Mouse (Mus musculus) testis, postnatal 14 days (tissue): ENCODE results near the gene Rhox4g.
"Not testable (repeated sequence)": the region's sequence is repeated elsewhere in the genome, so short reads cannot be mapped to it uniquely, and the experiment has no call there.

Experiments
- DNase-seq: peaks from one replicate; pipeline ENCODE4 v3.0.0; 2021; ENCODE audit warnings: low spot score

The Rhox4g gene

DNA sequence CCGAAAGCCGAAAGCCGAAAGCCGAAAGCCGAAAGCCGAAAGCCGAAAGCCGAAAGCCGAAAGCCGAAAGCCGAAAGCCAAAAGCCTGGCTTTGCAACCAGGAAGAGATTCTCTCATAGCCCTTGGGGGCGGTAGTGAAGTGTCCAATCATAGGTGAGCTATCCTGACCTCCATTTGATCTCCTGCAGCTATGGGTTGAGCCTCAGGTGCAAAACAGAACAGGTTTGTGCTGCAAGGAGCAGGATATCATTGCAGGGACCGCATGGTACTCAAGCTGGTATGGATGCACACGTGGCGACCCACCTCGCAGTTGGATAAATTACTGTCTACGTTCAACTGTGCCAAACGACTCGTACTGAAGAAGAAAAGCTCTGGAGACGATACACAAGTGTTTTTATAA lies at the start of gene Rhox4g:
Gene Rhox4g, minus strand, starts transcription at position 101 of the 400 bp plus-strand sequence.
- not testable (repeated sequence) for DNase-seq

DNA sequence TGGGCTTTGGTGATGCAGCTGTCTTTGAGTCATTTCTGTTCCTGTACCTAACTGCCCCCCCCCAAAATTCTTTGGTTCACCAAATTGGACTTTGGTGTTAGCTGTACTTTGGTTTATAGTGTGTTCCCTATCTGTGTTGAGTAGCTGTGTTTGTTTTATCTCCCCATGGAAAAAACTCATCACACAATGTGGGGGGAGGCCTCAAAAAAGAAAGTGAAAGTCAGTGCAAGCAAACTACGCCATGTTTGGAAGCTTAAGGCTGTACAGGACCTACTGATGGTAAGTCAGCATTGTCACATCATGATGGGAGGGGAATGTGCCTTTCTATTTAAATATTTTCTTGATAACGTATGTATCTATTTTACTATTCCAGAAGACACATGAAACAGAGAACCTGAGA lies 41.1 kb upstream of the Rhox4g start:
- DNase-seq: no peak

DNA sequence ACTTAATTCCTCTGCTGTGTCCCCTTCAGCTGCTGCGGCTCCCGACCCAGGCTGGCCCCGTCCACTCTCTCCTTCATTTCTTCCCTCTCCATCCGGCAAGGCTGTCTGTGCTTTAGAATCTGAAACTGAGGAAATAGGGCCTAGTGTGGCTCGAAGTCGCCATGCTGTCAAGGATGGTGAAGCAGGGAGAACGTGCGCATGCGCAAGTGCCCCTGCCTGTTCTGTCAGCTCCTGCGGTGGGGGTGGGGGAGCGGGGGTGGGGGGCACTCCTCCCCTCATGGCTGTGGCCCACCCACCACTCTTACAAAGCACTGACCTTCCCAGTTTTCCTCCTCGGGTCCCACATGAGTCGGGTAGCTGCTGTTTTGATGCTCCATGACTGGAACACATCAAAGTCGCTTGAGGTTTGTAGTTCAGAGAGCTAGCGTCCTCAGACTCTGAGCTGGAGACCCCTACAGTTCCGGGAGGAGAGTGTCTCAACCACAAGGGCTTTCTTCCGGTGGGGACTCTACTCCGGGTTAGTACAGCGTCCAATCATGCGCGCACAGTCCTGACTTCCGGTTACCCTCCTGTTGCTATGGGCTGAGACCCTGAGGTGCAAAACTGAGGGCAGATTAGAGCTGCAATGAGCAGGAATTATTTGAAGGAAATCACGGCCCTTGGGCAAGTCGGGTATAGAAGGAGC lies 32.0 kb upstream of the Rhox4g start:
- DNase-seq: peak; percentile 66

- not testable (repeated sequence) for DNase-seq
These were observed 22.1 kb upstream of the Rhox4g start, which contains the start of gene Rhox2h for GRCm38 (mm10) chrX:37673177-37673576. Rhox2h (minus strand) TSS chrX:37673277.

GRCm38 (mm10) chrX:37668664-37669063 lies 17.5 kb upstream of the Rhox4g start, which contains the start of gene Rhox3h:
Rhox3h (minus strand) TSS chrX:37668764.
- DNase-seq: not testable (repeated sequence)

DNA sequence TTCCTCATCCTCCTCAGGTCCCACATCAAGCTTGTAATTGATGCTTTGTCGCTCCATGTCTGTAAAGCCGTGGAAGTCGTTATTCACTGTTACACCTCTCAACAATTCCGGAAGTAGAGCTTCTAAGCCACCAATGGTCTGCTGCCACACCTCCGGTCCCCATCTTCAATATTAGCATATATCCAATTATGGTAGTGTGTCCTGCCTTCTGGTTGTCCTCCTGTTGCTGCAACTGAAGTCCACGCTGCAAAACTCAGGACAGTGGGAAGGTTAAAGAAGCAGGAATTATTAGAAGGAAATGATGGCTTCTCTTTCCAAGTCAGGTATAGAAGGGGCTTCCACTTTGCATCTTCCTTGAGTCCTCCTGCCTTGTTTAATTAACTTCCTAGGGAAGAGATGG lies 7.8 kb downstream of the Rhox4g start, which contains the start of gene Rhox2g:
Gene Rhox2g, minus strand, starts transcription at position 101 of the 400 bp plus-strand sequence.
- DNase-seq: not testable (repeated sequence)

GRCm38 (mm10) chrX:37628512-37628911 lies 22.6 kb downstream of the Rhox4g start, which contains the start of gene Rhox3g:
Rhox3g (minus strand) TSS chrX:37628612.
- not testable (repeated sequence) for DNase-seq

DNA sequence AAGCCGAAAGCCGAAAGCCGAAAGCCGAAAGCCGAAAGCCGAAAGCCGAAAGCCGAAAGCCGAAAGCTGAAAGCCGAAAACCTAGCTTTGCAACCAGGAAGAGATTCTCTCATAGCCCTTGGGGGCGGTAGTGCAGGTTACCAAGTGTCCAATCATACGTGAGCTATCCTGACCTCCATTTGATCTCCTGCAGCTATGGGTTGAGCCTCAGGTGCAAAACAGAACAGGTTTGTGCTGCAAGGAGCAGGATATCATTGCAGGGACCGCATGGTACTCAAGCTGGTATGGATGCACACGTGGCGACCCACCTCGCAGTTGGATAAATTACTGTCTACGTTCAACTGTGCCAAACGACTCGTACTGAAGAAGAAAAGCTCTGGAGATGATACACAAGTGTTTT lies 43.5 kb downstream of the Rhox4g start, which contains the start of gene Rhox4f:
Gene Rhox4f, minus strand, starts transcription at position 101 of the 400 bp plus-strand sequence.
- not testable (repeated sequence) for DNase-seq
